Mouse (Mus musculus) lung, postnatal 4 days (tissue): ENCODE results near the gene Vps50.
"Not testable (repeated sequence)": the region's sequence is repeated elsewhere in the genome, so short reads cannot be mapped to it uniquely, and the experiment has no call there.

ENCODE experiments used
- DNase-seq, 2 experiments: peaks; one replicate each; pipeline ENCODE4 v3.0.0; 2021

Vps50 gene

GRCm38 (mm10) chr6:3498162-3498848, at the start of gene Vps50, which contains the start of gene Hepacam2:
Gene Vps50, plus strand, starts transcription at chr6:3498382.
Gene Hepacam2, minus strand, starts transcription at chr6:3498298.
- peak; percentile 87 to 91 for DNase-seq

GRCm38 (mm10) chr6:3454421-3454820, 43.8 kb upstream of the Vps50 start:
- DNase-seq = no peak

- no peak for DNase-seq
These were observed 42.1 kb upstream of the Vps50 start for GRCm38 (mm10) chr6:3455944-3456536.

GRCm38 (mm10) chr6:3463026-3463425, 35.2 kb upstream of the Vps50 start:
- DNase-seq = no peak

- no peak for DNase-seq
These were observed 34.6 kb upstream of the Vps50 start for GRCm38 (mm10) chr6:3463594-3463993.

- no peak for DNase-seq
These were observed 29.6 kb upstream of the Vps50 start for GRCm38 (mm10) chr6:3468627-3469026.

- DNase-seq = no peak
These were observed 27.5 kb upstream of the Vps50 start for GRCm38 (mm10) chr6:3470706-3471105.

- DNase-seq = no peak
These were observed 21.9 kb upstream of the Vps50 start for GRCm38 (mm10) chr6:3476299-3476698.

GRCm38 (mm10) chr6:3479853-3480252, 18.3 kb upstream of the Vps50 start:
- no peak for DNase-seq

- no peak for DNase-seq
These were observed 16.5 kb upstream of the Vps50 start for GRCm38 (mm10) chr6:3481705-3482104.

GRCm38 (mm10) chr6:3485133-3485532, 13.0 kb upstream of the Vps50 start:
- no peak for DNase-seq

GRCm38 (mm10) chr6:3487355-3487754, 10.8 kb upstream of the Vps50 start:
- DNase-seq = no peak

- DNase-seq = no peak
These were observed 3.9 kb upstream of the Vps50 start for GRCm38 (mm10) chr6:3494285-3494684.

- peak in 1 of 2 experiments; percentile 12 for DNase-seq
These were observed 2.0 kb upstream of the Vps50 start for GRCm38 (mm10) chr6:3496210-3496609.

- DNase-seq = no peak
These were observed 2.1 kb downstream of the Vps50 start for GRCm38 (mm10) chr6:3500286-3500685.

GRCm38 (mm10) chr6:3505289-3505688, 7.1 kb downstream of the Vps50 start:
- no peak for DNase-seq

- DNase-seq = no peak
These were observed 8.9 kb downstream of the Vps50 start for GRCm38 (mm10) chr6:3507078-3507477.

- DNase-seq = not testable (repeated sequence)
These were observed 10.0 kb downstream of the Vps50 start for GRCm38 (mm10) chr6:3508151-3508550.

GRCm38 (mm10) chr6:3509782-3510181, 11.6 kb downstream of the Vps50 start:
- no peak for DNase-seq

GRCm38 (mm10) chr6:3511116-3511515, 12.9 kb downstream of the Vps50 start:
- no peak for DNase-seq

- DNase-seq = no peak
These were observed 13.4 kb downstream of the Vps50 start for GRCm38 (mm10) chr6:3511612-3512011.

GRCm38 (mm10) chr6:3512611-3513010, 14.4 kb downstream of the Vps50 start:
- no peak for DNase-seq

GRCm38 (mm10) chr6:3528198-3528597, 30.0 kb downstream of the Vps50 start:
- no peak for DNase-seq

- no peak for DNase-seq
These were observed 33.3 kb downstream of the Vps50 start for GRCm38 (mm10) chr6:3531445-3531844.

- no peak for DNase-seq
These were observed 37.9 kb downstream of the Vps50 start for GRCm38 (mm10) chr6:3536048-3536447.
